Mouse (Mus musculus) adrenal gland, adult 8-10 months (tissue): ENCODE measurements around the gene Arl15. TPM values are rescaled to one million over a fixed set of nuclear protein-coding genes. Genes with fewer than 3 reads are reported as not detected.

Source experiments
- DNase-seq: peaks from one replicate; pipeline ENCODE4 v3.0.0; 2022
- total RNA-seq, 4 experiments: library from RNA; stranded (reverse); gene quantifications; 2 replicates each; pipeline ENCODE4 v1.2.4; 2022

The Arl15 gene
- total RNA-seq, 4 experiments from 2014 or later, result 30.3 to 36.2 (median 32.6) TPM

DNA sequence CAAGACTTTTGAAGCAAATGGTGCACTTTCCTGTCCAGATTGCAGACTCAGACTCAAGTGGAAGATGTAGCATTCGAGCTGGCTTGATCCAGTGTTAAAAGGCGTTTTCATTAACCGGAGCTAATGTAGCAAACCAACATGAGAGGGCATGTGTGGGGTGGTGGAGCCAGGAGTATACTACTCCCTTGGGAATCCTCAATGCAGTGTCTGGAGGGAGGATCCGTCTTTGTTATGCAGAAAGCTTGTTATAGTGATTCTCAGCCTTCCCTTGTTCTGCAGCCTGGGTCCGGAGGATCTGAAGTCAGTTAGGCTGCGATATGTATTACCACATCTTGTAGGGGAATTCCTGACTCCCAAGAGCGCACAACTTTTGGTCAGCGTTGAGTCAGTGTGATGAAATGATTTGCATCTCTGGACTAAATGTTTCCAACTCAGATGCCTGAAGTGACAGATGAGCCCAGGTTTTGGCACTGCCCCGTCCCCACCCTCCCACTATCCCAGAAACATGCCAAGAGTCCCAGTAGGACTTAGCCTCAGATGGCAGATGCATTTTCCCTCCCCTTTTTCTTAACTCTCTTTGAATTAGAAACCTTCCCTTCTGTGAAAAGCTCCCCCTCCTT, 363.9 kb downstream of the Arl15 start:
- DNase-seq, result no peak

DNA sequence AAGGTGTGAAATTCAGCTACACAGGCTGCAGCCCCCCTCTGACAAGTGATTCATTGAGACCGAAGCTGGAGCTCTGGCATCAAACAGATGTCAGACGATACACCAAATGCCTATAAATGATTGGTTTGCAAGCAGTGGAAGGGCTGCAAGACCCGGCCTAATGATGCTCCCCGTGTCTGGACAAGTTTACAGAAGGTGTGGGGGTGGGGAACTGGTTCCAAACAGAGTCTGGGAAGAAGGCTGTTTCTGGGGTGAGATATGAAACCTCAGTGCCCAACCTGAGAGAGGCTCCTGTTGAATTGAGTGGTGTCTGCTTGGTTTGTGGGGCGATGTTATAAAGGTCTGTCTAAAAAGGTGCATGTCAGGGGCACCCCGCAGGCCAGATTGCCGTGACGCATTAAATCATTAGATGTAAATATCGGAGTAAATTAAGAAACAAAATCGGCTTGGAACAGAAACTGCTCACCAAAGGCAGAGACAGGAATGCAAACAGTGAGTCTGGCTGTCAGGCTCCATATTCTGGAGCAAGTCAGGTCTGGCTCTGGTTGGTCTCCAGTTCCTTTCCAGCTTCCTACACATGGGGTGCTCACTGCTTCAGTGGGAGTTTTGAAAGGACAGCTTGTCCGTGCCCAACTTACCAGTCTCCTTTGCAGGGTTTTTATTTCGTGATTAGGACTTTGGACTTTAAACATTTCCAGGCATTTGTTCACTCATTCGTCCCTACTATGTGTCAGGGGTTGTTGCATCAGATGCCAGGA, 365.5 kb downstream of the Arl15 start:
- DNase-seq, result no peak

DNA sequence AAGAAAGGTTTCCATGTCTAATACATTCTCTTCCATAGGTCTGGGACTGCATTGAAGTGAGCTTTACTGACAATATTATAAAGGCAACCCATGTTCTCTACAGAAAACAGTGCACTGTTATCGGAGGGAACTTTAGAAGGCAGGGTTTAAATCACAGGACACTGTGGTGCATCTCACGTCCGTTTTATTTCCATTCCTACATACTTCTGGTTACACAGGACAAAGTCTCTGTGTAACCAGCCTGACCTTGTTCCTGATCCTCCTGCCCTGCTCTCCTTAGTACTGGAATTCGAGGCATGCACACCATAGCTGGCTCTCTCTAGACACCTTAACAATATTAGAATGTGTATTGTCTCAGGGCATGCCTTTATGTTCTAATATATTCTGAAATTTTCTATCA, 368.4 kb downstream of the Arl15 start:
- DNase-seq, result no peak

DNA sequence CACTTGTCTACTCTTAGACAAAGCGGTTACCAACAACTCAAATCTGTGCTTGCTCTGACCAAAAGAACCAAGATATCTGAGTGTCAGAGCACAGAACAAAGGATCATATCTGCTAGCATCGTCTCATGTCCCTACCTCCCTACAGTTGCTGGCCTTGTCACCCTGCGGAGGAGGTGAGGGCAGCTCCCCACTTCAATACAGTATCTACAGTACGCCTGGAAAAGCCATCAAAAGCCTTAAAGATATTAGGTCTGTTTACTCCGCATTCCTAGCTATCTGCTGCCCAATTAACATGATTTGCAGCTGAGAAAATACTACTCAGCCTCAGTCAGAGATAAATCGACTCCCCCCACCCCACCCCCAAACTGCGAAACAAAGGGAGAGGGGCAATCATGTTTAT, 371.3 kb downstream of the Arl15 start:
- DNase-seq, result no peak

DNA sequence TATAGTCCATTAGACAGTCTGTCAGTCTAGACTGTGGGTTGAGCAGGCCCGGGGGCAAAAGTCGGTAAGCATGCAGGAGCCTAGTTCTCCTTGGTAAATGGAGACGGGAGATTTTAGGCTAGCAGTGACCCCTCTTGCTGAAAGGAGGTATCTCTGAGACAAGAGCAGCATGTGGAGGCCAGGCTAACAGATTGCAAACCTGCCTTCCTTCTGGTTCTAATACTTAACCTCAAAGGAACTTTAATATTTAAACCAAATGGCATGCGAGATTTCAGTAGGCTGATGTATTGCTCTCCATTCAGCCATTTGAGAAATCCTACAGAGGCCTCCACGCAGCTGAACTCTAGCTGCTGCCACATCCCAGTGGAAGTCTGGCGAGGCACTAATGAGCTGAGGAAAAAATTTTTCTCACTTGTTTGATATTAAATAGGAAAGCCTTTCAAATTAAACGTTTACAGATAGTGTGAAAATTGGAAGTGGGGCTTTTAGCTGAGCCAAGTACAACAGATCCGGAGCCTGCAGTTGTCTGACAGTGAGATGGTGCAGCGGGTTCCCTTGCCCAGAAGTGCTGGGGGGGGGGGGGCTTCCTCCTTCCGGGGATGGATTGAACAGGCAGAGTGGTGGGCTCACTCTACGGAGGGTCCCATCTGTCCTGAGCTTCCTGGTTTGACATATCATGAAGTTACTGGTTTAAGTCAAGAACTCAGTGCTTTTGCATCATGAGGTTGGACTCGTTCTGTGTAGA, 372.3 kb downstream of the Arl15 start:
- no peak for DNase-seq

DNA sequence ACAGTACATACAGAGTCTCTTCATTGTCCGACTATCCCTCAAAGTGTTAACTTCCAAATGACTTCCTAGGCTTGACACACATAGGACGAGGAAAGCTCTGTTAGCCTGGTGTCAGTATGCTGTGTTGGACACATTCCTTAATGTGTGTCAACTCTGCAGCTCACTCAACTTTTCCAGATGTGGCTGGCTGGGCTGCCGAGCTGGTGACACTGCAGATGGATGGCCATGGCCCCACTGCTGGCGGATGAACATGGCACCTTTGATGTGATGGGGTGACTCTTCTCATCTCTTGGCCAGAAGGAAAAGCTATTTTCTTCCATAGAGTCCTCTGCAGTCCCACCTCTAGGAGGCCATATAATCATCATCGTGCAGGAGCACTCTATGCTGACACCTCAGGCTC, 375.8 kb downstream of the Arl15 start:
- no peak for DNase-seq

DNA sequence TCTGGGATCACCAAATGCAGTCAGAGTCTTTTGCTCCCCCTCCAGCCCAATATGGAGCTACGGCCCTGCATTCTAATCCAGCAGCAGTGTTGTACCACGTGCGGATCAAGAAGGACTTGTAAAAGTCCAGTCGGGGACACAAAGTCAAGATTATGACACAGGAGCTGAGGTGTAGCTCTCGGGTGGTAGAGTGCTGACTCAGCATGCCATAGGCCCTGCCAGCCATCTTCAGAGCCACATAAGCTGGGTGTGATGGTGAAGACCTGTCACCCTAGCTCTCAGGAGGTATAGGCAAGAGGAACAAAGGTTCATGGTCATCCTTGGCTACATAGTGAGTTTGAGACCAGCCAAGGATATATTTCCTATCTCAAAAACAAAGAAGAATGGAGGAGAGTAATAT, 377.2 kb downstream of the Arl15 start:
- no peak for DNase-seq

DNA sequence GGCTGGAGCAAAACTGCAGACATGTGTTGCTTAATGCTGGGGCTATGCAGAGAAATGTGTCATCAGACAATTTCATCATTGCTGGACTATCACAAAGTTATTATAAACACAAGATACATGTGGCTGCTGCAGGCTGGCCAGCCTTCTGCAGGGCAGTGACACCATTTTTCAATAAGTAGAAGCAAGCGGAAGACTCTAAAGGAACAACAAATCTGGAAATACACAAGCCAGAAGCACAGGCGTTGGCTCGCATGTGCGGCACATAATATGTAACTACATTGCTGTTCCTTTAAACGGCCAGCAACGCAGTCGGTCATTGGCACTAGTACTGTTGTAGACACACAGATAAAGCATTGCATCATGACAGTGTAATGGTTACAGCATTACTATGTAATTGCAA, 393.8 kb downstream of the Arl15 start:
- no peak for DNase-seq

DNA sequence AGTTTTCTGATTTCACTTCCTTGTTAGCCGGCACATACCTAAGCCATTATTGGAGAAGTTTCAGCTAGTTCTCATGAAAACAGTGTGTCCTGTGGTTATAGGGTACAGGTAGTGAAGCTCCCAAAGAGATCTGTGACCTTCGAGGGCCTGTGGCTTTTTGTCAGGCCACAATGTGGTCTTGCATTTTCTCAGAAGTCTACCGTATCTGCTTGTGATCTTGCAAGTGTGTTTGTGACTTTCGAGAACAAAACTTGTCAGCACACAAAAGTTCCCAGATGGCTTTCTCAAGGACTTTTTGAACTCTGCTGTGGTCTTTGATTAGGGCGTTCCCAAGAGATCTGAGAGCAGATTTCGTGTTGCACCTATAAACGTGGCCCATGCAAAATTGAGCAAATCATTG, 394.5 kb downstream of the Arl15 start:
- no peak for DNase-seq

DNA sequence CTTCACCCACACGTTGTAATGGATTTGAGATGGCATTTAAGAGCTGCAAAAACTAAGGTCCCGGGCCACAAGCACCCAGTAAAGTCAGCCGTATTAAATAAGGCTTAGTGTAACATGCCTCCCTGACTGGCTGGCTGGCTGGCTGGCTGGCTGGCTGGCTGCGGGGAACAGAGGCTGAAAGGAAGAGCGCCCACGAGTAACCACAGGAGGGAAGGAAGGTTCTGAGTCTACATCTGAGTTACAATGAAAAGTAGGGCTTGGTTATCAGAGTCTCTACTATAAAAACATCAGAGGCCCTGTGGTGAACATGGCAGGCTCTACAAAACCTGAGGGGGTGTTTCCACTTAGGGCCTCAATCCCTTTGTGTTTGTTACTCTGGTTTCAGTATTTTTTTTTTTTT, 395.1 kb downstream of the Arl15 start:
- no peak for DNase-seq

DNA sequence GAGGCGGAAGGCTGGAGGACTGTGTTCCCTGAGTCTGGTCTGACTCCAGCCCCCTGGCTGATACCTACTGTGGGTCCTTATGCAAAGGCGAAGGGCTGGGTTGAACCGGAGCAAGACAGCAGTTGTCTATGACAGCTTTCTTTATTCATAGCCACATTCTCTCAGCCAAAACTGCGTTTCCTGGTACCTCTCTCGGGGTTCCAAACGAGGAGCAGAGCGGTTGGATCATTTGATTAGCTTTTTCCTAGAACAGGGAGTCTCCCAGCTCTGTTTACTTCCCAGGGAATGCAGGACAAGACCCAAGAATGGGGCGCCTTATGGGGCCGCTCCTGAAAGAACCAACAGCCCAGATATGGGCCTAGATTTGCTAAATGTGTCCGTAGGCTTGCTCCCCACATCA, 396.6 kb downstream of the Arl15 start:
- DNase-seq, result no peak

DNA sequence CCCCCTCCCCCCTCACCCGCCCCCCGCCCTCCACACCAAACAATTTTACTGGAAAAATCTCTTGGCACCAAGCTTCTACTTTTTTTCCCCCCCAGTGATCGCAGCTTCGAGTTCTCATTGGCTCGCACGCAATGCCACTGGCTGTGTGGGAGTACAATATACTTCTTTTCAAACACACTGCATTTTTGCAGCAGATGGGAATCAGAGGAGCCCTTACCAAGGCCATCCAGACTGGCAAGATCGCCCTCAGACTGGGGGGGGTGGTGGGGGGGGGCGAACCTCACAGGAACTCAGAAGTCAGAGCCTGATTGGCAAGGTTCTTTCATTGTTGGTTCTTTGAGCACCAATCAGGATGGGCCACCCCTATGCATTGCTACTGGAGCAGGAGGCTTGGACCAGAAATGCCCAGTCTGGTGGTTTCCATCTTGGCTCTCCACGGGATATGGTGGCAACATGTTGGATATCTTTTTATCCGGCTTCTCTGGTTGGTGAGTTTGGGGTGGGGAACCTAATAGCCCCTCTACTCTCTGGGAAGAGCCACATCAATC, 404.0 kb downstream of the Arl15 start:
- no peak for DNase-seq

DNA sequence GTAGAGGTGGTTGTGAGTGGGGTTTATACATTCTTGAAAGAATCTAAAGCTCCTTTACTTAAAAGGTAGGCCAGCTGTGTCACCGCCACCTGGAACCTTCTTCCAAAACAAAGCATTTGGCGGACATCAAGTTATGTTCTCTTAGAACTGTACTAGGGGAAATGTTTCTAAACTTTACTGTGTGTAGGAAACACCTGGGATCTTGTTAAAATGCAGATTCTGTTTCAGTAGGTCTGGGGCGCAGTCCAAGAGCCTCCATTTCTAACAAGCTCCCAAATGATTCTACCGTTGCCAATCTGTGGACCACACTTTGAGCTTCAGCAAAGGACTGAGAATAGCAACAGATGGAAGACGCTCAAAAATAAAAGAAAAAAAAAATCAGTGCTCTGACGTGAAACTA, 405.4 kb downstream of the Arl15 start:
- no peak for DNase-seq

DNA sequence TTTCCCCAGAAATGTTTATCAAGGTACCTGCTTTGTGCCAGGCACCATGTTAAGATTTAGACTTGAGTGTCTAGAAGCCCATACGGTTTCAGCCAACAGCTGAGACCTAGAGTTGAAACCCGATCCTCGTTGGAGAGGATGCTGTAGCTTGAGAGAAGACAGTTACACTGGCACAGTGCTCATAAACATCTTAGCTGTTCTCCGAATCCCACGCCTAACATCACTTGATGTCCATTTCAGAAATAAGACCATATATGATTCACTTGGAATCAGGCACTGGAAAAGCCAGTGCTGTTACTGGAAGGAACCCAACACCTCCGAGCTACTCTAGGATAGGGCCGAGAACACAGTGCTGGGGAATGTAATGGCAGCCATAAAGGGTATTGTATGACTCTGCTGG, 406.2 kb downstream of the Arl15 start:
- no peak for DNase-seq

DNA sequence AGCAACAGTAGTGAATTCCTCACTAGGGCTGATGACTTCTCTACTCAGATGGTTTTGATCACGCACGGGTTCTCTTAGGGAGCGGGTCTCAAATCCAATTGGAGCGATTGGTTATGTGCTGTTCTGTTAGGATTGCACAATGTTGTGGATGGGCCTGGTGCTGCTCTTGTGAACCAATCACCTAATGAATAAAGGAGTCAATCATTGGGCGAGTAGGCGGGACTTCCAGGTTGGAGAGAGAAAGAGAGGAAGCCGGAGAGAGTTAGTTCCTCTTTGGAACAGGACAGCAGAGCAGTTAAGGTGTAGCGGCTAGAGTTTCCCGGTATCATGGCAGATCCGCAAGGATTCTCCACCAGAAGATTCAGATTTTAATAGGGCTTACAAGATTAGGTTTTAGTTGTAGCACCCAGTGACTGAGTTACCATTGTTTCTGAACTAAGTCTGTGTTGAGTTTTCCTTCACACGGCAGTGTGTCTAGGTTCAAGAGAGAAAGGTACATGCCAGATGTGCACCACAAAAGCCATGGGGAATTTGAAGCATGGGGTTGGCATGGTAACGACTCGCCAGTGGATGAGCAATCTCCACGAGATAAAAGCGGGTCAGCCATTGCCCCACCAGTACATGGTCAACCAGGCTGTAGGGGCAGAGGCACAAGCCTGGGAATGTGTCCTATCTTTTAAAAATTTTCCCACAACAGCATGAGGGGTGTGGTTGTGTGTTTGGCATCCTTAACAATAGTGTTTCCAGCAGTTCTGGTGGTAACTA, 408.7 kb downstream of the Arl15 start:
- DNase-seq, result no peak

Other genes starting within 250 kb of the Arl15 start
- 10 to 100 TPM; 23.3 to 29.6 (median 26.4) TPM for gene Snx18, start 175.9 kb upstream of the Arl15 start, total RNA-seq
- not detected for gene Hspb3, start 130.8 kb upstream of the Arl15 start, total RNA-seq